Mouse (Mus musculus) sigmoid colon, adult 10 weeks (tissue): Measurements from ENCODE around the gene Tcte1. TPM values are rescaled to one million over a fixed set of nuclear protein-coding genes. Genes with fewer than 3 reads are reported as not detected.

Experiments used
- polyA plus RNA-seq: library from polyadenylated mRNA; stranded (reverse); fragments of 350-450 nt; fragmentation: Illumina TruSeq; extraction: RNeasy Lipid Tissue Mini Kit (QIAGEN cat#74804); gene quantifications from one replicate; pipeline ENCODE4 v1.2.3, GENCODE M21; 2014; ENCODE audit warnings: low read depth, low replicate concordance

Tcte1 gene
- not detected for polyA plus RNA-seq

GRCm38 (mm10) chr17:45523263-45523662 is at the start of gene Tcte1:
Gene Tcte1, plus strand, starts transcription at chr17:45523434.

DNA sequence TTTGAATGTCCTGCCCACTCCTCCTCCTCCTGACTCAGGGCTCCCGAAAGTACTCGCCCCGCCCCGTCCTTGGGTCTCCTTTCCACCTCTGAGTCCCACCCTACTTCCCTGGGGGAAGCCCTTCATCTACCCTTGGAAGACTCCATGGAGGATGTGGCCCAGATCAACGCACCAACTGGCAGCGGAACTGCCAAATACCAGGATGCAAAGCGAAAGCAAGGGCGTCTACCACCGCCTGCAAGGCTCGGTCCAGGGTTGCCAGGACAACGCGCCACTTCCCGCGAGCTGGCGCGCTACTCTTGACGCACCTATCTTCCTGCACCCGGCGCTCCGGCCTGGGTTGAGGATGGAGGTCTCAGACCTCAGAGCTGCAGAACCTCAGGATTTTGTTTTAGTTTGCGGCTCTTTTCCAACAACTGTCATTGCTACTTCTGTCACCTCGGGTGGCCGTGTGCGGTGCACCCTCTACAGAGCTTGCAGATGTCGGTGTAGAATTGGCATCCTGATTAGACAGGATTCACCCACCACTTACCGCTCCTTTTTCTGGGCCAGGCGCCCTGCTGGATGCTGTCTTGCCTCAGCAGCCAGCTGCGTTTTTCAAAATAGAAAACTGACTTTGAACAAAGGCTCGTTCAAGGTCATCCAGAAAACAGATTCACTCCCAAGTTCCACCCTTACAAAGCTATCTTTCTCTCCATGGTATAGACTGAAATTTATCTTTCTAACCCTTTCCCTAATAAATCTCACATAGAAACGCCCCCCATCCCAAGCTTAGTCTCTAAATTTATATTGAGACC is 48.4 kb upstream of the Tcte1 start, which contains the start of gene Spats1:
Spats1 (minus strand) TSS at position 747 of the 797 bp plus-strand sequence.

GRCm38 (mm10) chr17:45506700-45507189 is 16.5 kb upstream of the Tcte1 start, which contains the start of gene Aars2:
Gene Aars2, plus strand, starts transcription at chr17:45506841.

DNA sequence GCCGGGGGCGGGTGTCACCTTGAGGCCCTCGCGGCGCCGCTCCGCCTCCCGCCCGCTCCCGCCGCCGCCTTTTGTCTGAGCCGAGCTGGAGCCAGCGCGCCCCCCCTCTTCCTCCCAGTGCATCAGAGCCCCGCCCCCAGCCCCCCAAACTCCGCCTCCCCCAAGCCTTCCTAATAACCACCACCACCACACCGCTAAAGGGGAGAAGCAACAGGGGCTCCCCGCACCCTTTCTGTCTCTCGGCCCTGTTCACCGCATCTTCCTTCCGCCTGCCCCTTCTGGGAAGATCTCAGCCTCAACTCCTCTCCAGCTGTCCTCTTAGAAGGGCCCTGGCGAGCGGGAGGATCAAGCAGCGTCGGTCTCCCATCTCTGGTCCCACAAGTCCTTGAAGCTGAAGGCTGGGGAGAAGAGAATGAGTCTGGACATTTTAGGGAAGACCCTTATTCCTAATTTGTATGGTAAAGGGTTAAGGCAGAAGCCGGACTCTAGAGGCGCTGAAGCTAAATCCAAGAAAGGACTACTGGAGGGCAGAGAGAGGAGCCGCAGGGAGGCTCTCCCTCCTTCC is 26.5 kb downstream of the Tcte1 start, which contains the start of gene Tmem151b:
Tmem151b (minus strand) TSS at position 61 of the 565 bp plus-strand sequence.

GRCm38 (mm10) chr17:45555452-45556106 is 32.3 kb downstream of the Tcte1 start, which contains the start of gene Nfkbie:
Gene Nfkbie, plus strand, starts transcription at chr17:45555703.

GRCm38 (mm10) chr17:45563655-45564530 is 40.7 kb downstream of the Tcte1 start, which contains the start of gene Slc35b2:
Gene Slc35b2, plus strand, starts transcription at chr17:45563874.

GRCm38 (mm10) chr17:45573087-45573779 is 50.0 kb downstream of the Tcte1 start, which contains the start of gene Hsp90ab1:
Gene Hsp90ab1, minus strand, starts transcription at chr17:45573271.

Other genes with a start within 250 kb of the Tcte1 start
- gene Cdc5l, start 89.7 kb upstream of the Tcte1 start, polyA plus RNA-seq = 72.6 TPM
- gene Spats1, start 48.0 kb upstream of the Tcte1 start, polyA plus RNA-seq = not detected
- 0.47 TPM for gene Aars2, start 16.6 kb upstream of the Tcte1 start, polyA plus RNA-seq
- 0.09 TPM for gene Tmem151b, start 26.2 kb downstream of the Tcte1 start, polyA plus RNA-seq
- gene Nfkbie, start 32.3 kb downstream of the Tcte1 start, polyA plus RNA-seq = 1.4 TPM
- 4.6 TPM for gene Slc35b2, start 40.4 kb downstream of the Tcte1 start, polyA plus RNA-seq
- gene Hsp90ab1, start 49.8 kb downstream of the Tcte1 start, polyA plus RNA-seq = 1,214 TPM
- gene Slc29a1, start 76.2 kb downstream of the Tcte1 start, polyA plus RNA-seq = 3.8 TPM
- not detected for gene Mymx, start 78.7 kb downstream of the Tcte1 start, polyA plus RNA-seq
- 1.1 TPM for gene Capn11, start 135.9 kb downstream of the Tcte1 start, polyA plus RNA-seq
- not detected for gene Mrpl14, start 162.9 kb downstream of the Tcte1 start, polyA plus RNA-seq
- gene Tmem63b, start 163.5 kb downstream of the Tcte1 start, polyA plus RNA-seq = 14.0 TPM
- gene 1600014C23Rik, start 210.4 kb downstream of the Tcte1 start, polyA plus RNA-seq = not detected